Mouse (Mus musculus) limb, embryonic 15.5 days (tissue): ENCODE measurements around the gene Gm10972. TPM values are rescaled to one million over a fixed set of nuclear protein-coding genes. Genes with fewer than 3 reads are reported as not detected.
"Not testable (repeated sequence)": the region's sequence is repeated elsewhere in the genome, so short reads cannot be mapped to it uniquely, and the experiment has no call there.

Experiments
- ATAC-seq: fragments of 200-750 bp; cut with Nextera tagmentation; 2 replicates; pipeline ENCODE4 v1.8.0; 2017; ENCODE audit warnings: low read depth, moderate TSS enrichment; ENCODE audit not compliant: insufficient number of reproducible peaks, low FRiP score, low TSS enrichment
- H3K27ac ChIP-seq: fragments of 300-500 bp; sonication (generic); 2 replicates; pipeline ENCODE4 v1.5.1; 2015; ENCODE audit warnings: moderate library complexity, mild to moderate bottlenecking, inconsistent platforms
- H3K27me3 ChIP-seq: fragments of 300-500 bp; sonication (generic); 2 replicates; pipeline ENCODE4 v1.6.1; 2015; ENCODE audit warnings: inconsistent platforms
- H3K36me3 ChIP-seq: fragments of 300-500 bp; sonication (generic); 2 replicates; pipeline ENCODE4 v1.6.1; 2015; ENCODE audit warnings: inconsistent platforms
- H3K4me1 ChIP-seq: fragments of 300-500 bp; sonication (generic); 2 replicates; pipeline ENCODE4 v1.6.1; 2015; ENCODE audit warnings: inconsistent platforms
- H3K4me2 ChIP-seq: fragments of 300-500 bp; sonication (generic); 2 replicates; pipeline ENCODE4 v1.6.1; 2015; ENCODE audit warnings: mild to moderate bottlenecking, inconsistent platforms
- H3K4me3 ChIP-seq: fragments of 300-500 bp; sonication (generic); 2 replicates; pipeline ENCODE4 v1.5.1; 2015; ENCODE audit warnings: mild to moderate bottlenecking, inconsistent platforms
- H3K9ac ChIP-seq: fragments of 300-500 bp; sonication (generic); 2 replicates; pipeline ENCODE4 v1.6.1; 2015; ENCODE audit warnings: inconsistent platforms
- H3K9me3 ChIP-seq: fragments of 300-500 bp; sonication (generic); 2 replicates; pipeline ENCODE4 v1.6.1; 2016; ENCODE audit warnings: inconsistent platforms
- WGBS: fragments of 180-500 bp; shearing (Covaris S2); methylation state at CpG from one replicate; pipeline ENCODE4 v1.1.7; 2015; 5-methylcytosine and 5-hydroxymethylcytosine counted together
- polyA plus RNA-seq: library from polyadenylated mRNA; unstranded; fragments of >200 nt; fragmentation: Nextera tagmentation; extraction: Ambion mirVana; gene quantifications from 2 replicates; pipeline ENCODE4 v1.2.1, GENCODE M21; 2015

Gene Gm10972
- polyA plus RNA-seq, 1 experiment from 2014 or later: not detected

- ATAC-seq, H3K27me3 ChIP-seq, H3K9ac ChIP-seq, H3K4me3 ChIP-seq, H3K4me1 ChIP-seq, H3K36me3 ChIP-seq, H3K27ac ChIP-seq, H3K9me3 ChIP-seq, H3K4me2 ChIP-seq: not testable (repeated sequence)
- WGBS: 90% methylated on average over 2 of the region's 2 CpGs
Observed at GRCm38 (mm10) chr3:94660841-94661240, 17.9 kb downstream of the Gm10972 start.

- H3K27me3 ChIP-seq, H3K4me1 ChIP-seq, H3K4me2 ChIP-seq, ATAC-seq, H3K4me3 ChIP-seq, H3K9me3 ChIP-seq, H3K27ac ChIP-seq, H3K9ac ChIP-seq, H3K36me3 ChIP-seq: not testable (repeated sequence)
- WGBS: 58% methylated on average over 5 of the region's 5 CpGs
Observed at GRCm38 (mm10) chr3:94665060-94665802, 22.3 kb downstream of the Gm10972 start.

GRCm38 (mm10) chr3:94665896-94666295, 23.0 kb downstream of the Gm10972 start:
- H3K4me3 ChIP-seq, H3K36me3 ChIP-seq, H3K4me2 ChIP-seq, ATAC-seq, H3K9ac ChIP-seq, H3K9me3 ChIP-seq, H3K4me1 ChIP-seq, H3K27ac ChIP-seq, H3K27me3 ChIP-seq: not testable (repeated sequence)
- 24% methylated on average over 7 of the region's 7 CpGs for WGBS

GRCm38 (mm10) chr3:94675101-94675500, 32.2 kb downstream of the Gm10972 start:
- not testable (repeated sequence) for H3K4me2 ChIP-seq, H3K27ac ChIP-seq, H3K36me3 ChIP-seq, H3K9ac ChIP-seq, H3K9me3 ChIP-seq, H3K4me3 ChIP-seq, H3K4me1 ChIP-seq, ATAC-seq, H3K27me3 ChIP-seq
- 71% methylated on average over 9 of the region's 9 CpGs for WGBS

- H3K4me1 ChIP-seq: no peaks in the 10 kb centered on the region; the same call in 1 of the 2 replicates
- no peaks in the 10 kb centered on the region for H3K27me3 ChIP-seq
- no peak overlapping the region for H3K9ac ChIP-seq
- H3K36me3 ChIP-seq: no peaks in the 10 kb centered on the region
- H3K4me3 ChIP-seq: no peak overlapping the region
- 68% methylated on average over 8 of the region's 8 CpGs for WGBS
- no peaks in the 10 kb centered on the region for H3K9me3 ChIP-seq
- no peak overlapping the region for H3K4me2 ChIP-seq
- ATAC-seq: no peak
- H3K27ac ChIP-seq: no peak overlapping the region
Observed at GRCm38 (mm10) chr3:94679351-94679841, 36.5 kb downstream of the Gm10972 start.

GRCm38 (mm10) chr3:94680032-94680431, 37.1 kb downstream of the Gm10972 start:
- ATAC-seq, H3K27me3 ChIP-seq, H3K27ac ChIP-seq, H3K9me3 ChIP-seq, H3K4me1 ChIP-seq, H3K36me3 ChIP-seq, H3K9ac ChIP-seq, H3K4me3 ChIP-seq, H3K4me2 ChIP-seq: not testable (repeated sequence)
- WGBS: 89% methylated on average over 12 of the region's 12 CpGs

GRCm38 (mm10) chr3:94680783-94681182, 37.9 kb downstream of the Gm10972 start:
- Histone ChIP-seq H3K36me3 (no peaks in the 10 kb centered on the region), H3K9me3 (no peaks in the 10 kb centered on the region), H3K27me3 (no peaks in the 10 kb centered on the region), H3K9ac (no peak overlapping the region), H3K4me2 (no peak overlapping the region), H3K4me3 (no peak overlapping the region), H3K27ac (no peak overlapping the region), H3K4me1 (no peaks in the 10 kb centered on the region; the same call in 1 of the 2 replicates)
- WGBS: 85% methylated on average over 16 of the region's 16 CpGs
- no peak for ATAC-seq

- H3K4me1 ChIP-seq: no peaks in the 10 kb centered on the region; the same call in 1 of the 2 replicates
- H3K4me2 ChIP-seq: no peak overlapping the region
- no peak overlapping the region for H3K9ac ChIP-seq
- ATAC-seq: no peak
- no peak overlapping the region for H3K27ac ChIP-seq
- H3K4me3 ChIP-seq: no peak overlapping the region
- H3K27me3 ChIP-seq: no peaks in the 10 kb centered on the region
- no peaks in the 10 kb centered on the region for H3K36me3 ChIP-seq
- 71% methylated on average over 6 of the region's 6 CpGs for WGBS
- H3K9me3 ChIP-seq: no peaks in the 10 kb centered on the region
Observed at GRCm38 (mm10) chr3:94683646-94684045, 40.7 kb downstream of the Gm10972 start.

- H3K9me3 ChIP-seq, H3K9ac ChIP-seq, H3K36me3 ChIP-seq, H3K27me3 ChIP-seq, H3K4me1 ChIP-seq, H3K27ac ChIP-seq, H3K4me2 ChIP-seq, ATAC-seq, H3K4me3 ChIP-seq: not testable (repeated sequence)
- 93% methylated on average over 8 of the region's 8 CpGs for WGBS
Observed at GRCm38 (mm10) chr3:94685989-94686772, 43.3 kb downstream of the Gm10972 start.

- not testable (repeated sequence) for H3K4me2 ChIP-seq, ATAC-seq, H3K27ac ChIP-seq, H3K9ac ChIP-seq, H3K9me3 ChIP-seq, H3K4me3 ChIP-seq, H3K27me3 ChIP-seq, H3K36me3 ChIP-seq, H3K4me1 ChIP-seq
- WGBS: 74% methylated on average over 3 of the region's 3 CpGs
Observed at GRCm38 (mm10) chr3:94688698-94689097, 45.8 kb downstream of the Gm10972 start.

GRCm38 (mm10) chr3:94689195-94689594, 46.3 kb downstream of the Gm10972 start:
- not testable (repeated sequence) for H3K4me3 ChIP-seq, H3K4me1 ChIP-seq, H3K9ac ChIP-seq, H3K4me2 ChIP-seq, H3K27ac ChIP-seq, H3K36me3 ChIP-seq, H3K27me3 ChIP-seq, H3K9me3 ChIP-seq, ATAC-seq
- 78% methylated on average over 1 of the region's 1 CpGs for WGBS

- WGBS: 57% methylated on average over 6 of the region's 6 CpGs
- not testable (repeated sequence) for H3K4me3 ChIP-seq, H3K27ac ChIP-seq, ATAC-seq, H3K4me1 ChIP-seq, H3K9ac ChIP-seq, H3K27me3 ChIP-seq, H3K9me3 ChIP-seq, H3K36me3 ChIP-seq, H3K4me2 ChIP-seq
Observed at GRCm38 (mm10) chr3:94690162-94690561, 47.2 kb downstream of the Gm10972 start.
